Mouse (Mus musculus): ENCODE data around the gene Olfr1312.
"Not testable (repeated sequence)": the region's sequence is repeated elsewhere in the genome, so short reads cannot be mapped to it uniquely, and the experiment has no call there.

Gene Olfr1312

GRCm38 (mm10) chr2:112050138-112050537 lies at the start of gene Olfr1312:
Gene Olfr1312, minus strand, starts transcription at chr2:112050238.
- no peak for DNase-seq (ENCODE audit: low read depth, low spot score)

- no peak for DNase-seq (ENCODE audit: low read depth, low spot score)
These were observed 46.6 kb upstream of the Olfr1312 start, which contains the start of gene Olfr1314 for GRCm38 (mm10) chr2:112096681-112097080. Gene Olfr1314, minus strand, starts transcription at chr2:112096781.

- no peak for DNase-seq (ENCODE audit: low read depth, low spot score)
These were observed 27.7 kb upstream of the Olfr1312 start, which contains the start of gene Olfr1313 for GRCm38 (mm10) chr2:112077743-112078142. Gene Olfr1313, minus strand, starts transcription at chr2:112077843.

- not testable (repeated sequence) for DNase-seq (ENCODE audit: low read depth, low spot score)
These were observed 23.1 kb downstream of the Olfr1312 start for GRCm38 (mm10) chr2:112026971-112027370.

- DNase-seq (ENCODE audit: low read depth, low spot score), result no peak
These were observed 25.7 kb downstream of the Olfr1312 start, which contains the start of gene Olfr1311 for GRCm38 (mm10) chr2:112024312-112024711. Gene Olfr1311, minus strand, starts transcription at chr2:112024412.

- no peak for DNase-seq (ENCODE audit: low read depth, low spot score)
These were observed 35.1 kb downstream of the Olfr1312 start for GRCm38 (mm10) chr2:112014900-112015299.

GRCm38 (mm10) chr2:112012608-112013007 lies 37.4 kb downstream of the Olfr1312 start, which contains the start of gene Olfr1310:
Gene Olfr1310, minus strand, starts transcription at chr2:112012708.
- no peak for DNase-seq (ENCODE audit: low read depth, low spot score)

GRCm38 (mm10) chr2:111990181-111990580 lies 59.9 kb downstream of the Olfr1312 start, which contains the start of gene Olfr1309:
Gene Olfr1309, minus strand, starts transcription at chr2:111990281.
- no peak for DNase-seq (ENCODE audit: low read depth, low spot score)
